Mouse (Mus musculus) bone marrow, adult 2 months (tissue): ENCODE measurements around the gene Rasa3. TPM values are rescaled to one million over a fixed set of nuclear protein-coding genes. Genes with fewer than 3 reads are reported as not detected.

Source experiments
- H3K27ac ChIP-seq: fragments of 200-500 bp; 2 replicates; pipeline ENCODE4 v1.5.1; 2012; ENCODE audit warnings: low read depth, mild to moderate bottlenecking, control low read depth, inconsistent platforms, low read length; ENCODE audit not compliant: control insufficient read depth, poor library complexity, insufficient read depth
- H3K4me1 ChIP-seq: fragments of 200-500 bp; 2 replicates; pipeline ENCODE4 v1.6.1; 2011; ENCODE audit warnings: low read length; ENCODE audit not compliant: control insufficient read depth, insufficient read depth
- H3K4me3 ChIP-seq: fragments of 200-500 bp; replicated peaks from 2 replicates; pipeline ENCODE3; 2011; ENCODE audit warnings: mild to moderate bottlenecking, low read depth, low read length, control low read depth; ENCODE audit not compliant: control insufficient read depth
- CTCF ChIP-seq: fragments of 200-500 bp; IDR thresholded peaks from 2 replicates; pipeline ENCODE4 v1.5.1; 2011; ENCODE audit warnings: low read length, control low read depth; ENCODE audit not compliant: control insufficient read depth, insufficient read depth
- POLR2A ChIP-seq: fragments of 200-500 bp; IDR thresholded peaks from 2 replicates; pipeline ENCODE4 v1.6.1; 2011; ENCODE audit warnings: low read depth, mild to moderate bottlenecking, control low read depth, low read length, borderline replicate concordance; ENCODE audit not compliant: control insufficient read depth
- WGBS: fragments of 180-500 bp; shearing (Covaris S2); methylation state at CpG from one replicate; pipeline ENCODE4 v1.1.7; 2018; 5-methylcytosine and 5-hydroxymethylcytosine counted together
- polyA plus RNA-seq: library from polyadenylated mRNA; stranded (reverse); fragments of >200 nt; gene quantifications from 2 replicates; pipeline ENCODE4 v1.2.4, GENCODE M21; 2011; ENCODE audit warnings: low replicate concordance; ENCODE audit not compliant: missing spikeins, insufficient read depth, insufficient read length

The Rasa3 gene
- polyA plus RNA-seq, 1 experiment: 136 TPM

DNA sequence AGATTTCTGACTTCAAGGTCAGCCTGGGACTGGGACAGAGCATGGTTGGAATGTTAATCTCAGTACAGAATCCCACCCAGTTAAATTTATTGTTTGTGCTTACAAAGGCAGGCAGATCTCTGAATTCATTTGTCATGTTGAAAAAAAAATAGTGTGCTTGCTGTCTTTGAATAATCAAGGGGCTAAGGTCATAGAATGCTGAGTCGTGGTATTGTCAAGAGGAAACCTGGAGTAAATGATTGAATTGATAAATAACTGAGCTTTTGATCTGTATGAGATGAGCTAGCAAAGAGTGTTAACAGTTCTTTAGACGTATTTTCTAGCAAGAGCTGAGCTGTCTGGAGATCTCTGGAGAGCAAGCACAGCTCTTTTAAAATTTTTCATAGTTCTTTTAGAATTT, 140.3 kb downstream of the Rasa3 start:
- WGBS: 62% methylated on average over 2 of the region's 2 CpGs
- no peak overlapping the region for H3K4me3 ChIP-seq
- TF ChIP-seq POLR2A (no peak), CTCF (no peak)
- no peak overlapping the region for H3K27ac ChIP-seq
- H3K4me1 ChIP-seq: no peaks in the 10 kb centered on the region

DNA sequence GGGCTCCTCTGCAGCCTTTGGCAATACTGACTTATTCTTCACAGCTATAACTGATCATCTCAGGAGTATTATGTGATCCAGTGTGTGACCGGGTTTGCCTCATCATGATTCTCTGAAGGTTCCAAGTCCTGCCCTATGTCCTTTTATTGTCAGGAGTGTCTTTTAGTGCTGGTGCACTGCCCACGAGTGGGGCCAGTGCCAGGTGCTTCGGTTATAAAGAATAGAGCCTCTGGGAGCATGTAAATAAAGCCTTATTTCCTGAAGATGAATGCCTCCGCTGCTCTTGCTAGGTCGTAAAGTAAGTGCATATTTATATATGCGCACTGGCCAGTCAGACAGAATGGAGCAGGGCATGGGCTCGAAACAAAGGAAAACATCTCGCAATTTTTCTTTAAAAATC, 144.3 kb downstream of the Rasa3 start:
- WGBS: 73% methylated on average over 8 of the region's 8 CpGs
- no peak overlapping the region for H3K4me3 ChIP-seq
- no peaks in the 10 kb centered on the region; the same call in 1 of the 2 replicates for H3K4me1 ChIP-seq
- H3K27ac ChIP-seq: no peak overlapping the region
- no peak for TF ChIP-seq POLR2A
- no peak for TF ChIP-seq CTCF

DNA sequence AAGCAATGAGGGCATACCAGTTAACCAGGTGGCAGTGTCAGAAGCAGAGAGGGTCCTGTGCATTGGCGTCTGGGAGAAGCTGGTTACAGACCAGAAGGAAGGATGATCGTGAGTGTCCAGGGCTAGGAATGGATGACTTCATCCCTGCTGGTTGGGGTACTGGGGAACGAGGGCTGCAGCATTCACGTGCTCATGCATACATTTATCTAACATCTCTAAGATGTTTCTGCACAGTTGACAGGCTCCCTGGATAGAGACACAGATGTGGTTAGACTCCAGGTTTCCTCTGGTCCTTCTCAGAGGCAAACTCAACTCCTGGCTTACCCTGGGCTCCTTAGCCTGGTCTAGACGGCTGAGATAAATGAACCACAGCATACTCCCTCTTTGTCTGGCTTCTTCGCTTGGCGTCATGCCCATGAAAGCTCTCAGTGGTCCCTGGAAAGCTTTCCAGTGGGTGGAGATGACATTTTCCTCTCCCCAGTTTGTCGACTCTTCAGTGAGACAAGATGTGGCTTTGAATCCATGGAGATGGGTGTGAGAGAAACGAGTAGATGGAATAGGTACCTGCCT, 145.7 kb downstream of the Rasa3 start:
- Histone ChIP-seq H3K4me1 (no peaks in the 10 kb centered on the region; the same call in 1 of the 2 replicates), H3K27ac (no peak overlapping the region), H3K4me3 (no peak overlapping the region)
- 26% methylated on average over 9 of the region's 9 CpGs for WGBS
- TF ChIP-seq POLR2A (no peak), CTCF (no peak)

DNA sequence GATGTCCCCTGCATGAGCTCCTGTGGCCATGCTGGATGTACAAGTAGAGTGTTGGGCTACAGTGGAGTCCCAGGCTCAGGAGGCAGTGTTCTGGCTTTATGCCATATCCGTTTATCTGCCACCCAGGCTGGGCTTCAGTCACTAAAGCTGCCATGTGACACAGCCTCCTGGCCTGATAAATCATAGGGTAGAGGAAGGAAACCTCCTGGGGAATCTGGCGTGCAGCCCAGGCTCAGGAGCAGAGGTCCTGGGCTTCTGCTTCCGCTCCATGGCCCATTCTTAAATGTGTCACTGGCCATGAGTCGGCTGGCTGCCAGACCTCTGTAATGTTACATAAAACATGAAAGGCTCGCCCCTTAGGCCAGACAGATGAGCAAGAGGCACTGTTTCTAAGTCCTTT, 146.5 kb downstream of the Rasa3 start:
- WGBS: under 1% methylated on average over 5 of the region's 5 CpGs

DNA sequence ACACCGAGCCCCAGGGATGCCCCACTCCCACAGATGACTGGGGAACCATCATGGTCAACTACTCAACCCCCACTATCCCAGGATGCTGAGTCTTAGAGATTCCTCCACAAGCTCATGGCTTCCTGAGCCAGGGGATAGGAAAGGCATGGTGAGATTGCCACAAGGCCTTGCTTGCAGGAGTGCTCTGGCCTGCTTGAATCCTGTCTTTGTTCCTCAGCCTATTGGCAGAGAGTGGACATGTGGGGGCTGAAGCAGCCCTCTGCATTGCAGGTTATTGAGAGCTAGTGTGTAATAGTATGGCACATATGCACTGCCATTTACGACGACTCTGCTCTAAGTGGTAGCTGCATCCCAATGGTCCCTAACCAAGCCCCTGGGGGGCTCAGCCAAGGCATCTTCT, 147.0 kb downstream of the Rasa3 start:
- H3K4me1 ChIP-seq: no peaks in the 10 kb centered on the region; the same call in 1 of the 2 replicates
- H3K4me3 ChIP-seq: no peak overlapping the region
- TF ChIP-seq POLR2A (no peak), CTCF (no peak)
- WGBS: 62% methylated on average over 3 of the region's 3 CpGs
- H3K27ac ChIP-seq: no peak overlapping the region

More for the DNA sequence above, 146.5 kb downstream of the Rasa3 start:
- no peaks in the 10 kb centered on the region; the same call in 1 of the 2 replicates for H3K4me1 ChIP-seq
- no peak overlapping the region for H3K27ac ChIP-seq
- TF ChIP-seq POLR2A (no peak), CTCF (no peak)
- H3K4me3 ChIP-seq: no peak overlapping the region

DNA sequence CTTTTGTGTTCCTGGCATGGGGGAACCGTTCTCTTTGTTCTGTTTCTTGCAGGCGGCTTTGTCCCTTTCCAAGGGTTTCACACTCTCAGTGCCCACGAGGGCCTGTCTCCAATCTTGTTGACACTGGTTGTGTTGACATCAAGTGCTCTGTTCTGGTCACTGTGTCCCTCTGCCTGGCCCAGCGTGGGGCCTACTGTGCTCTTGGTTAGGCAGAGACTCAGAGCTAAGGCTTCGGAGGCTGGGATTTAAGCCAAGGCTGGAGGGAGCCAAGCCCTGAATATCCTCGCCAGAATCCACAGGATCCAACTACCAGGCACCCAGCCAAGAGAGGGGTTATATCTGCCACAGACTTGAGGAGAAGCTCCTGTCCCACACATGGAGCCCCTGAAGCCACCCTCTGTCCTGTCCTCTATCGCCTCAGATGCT, 147.5 kb downstream of the Rasa3 start:
- Histone ChIP-seq H3K4me1 (no peaks in the 10 kb centered on the region; the same call in 1 of the 2 replicates), H3K4me3 (no peak overlapping the region), H3K27ac (no peak overlapping the region)
- TF ChIP-seq CTCF (no peak), POLR2A (no peak)
- WGBS: 77% methylated on average over 7 of the region's 7 CpGs

DNA sequence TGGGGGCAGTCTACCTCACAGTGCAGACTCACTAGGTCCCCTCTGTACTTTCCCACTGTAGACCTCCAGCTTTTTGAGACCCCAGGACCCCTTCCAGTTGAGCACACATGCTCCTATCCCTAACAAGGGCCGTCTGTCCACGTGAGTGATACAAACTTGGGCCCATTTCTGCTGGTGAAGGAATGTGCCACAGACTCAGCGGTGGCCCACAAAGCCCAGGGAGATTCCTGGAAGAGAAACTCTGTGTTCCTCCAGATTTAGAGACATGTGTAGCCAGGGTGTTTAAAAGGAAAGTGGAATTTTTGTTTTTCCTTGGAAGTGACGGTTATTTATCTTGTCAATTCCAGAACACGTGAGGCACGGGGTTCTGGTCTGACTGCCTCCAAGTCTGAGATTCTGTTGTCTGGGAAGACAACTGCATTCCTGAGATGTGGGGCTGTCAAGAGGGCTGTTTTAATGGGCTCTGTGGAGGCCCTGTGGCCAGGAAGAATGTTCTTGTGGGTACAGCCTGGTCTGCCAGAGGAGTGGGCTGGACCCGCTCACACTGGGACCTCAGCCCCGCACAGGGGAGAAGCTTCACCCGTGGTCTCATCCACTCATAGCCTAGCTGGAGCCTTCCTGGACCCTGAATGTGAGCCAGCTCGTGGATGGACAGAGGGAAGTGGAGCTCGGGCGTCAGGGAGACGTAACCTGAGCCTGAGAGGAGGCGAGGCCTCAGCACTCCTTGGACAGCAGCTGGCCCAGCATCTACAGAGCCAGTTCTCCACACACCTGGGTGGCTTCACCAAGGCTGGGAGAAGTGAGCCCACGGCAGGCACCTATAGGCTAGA, 148.2 kb downstream of the Rasa3 start:
- TF ChIP-seq POLR2A (no peak), CTCF (no peak)
- WGBS: 70% methylated on average over 15 of the region's 15 CpGs
- Histone ChIP-seq H3K4me1 (no peaks in the 10 kb centered on the region; the same call in 1 of the 2 replicates), H3K4me3 (no peak overlapping the region), H3K27ac (no peak overlapping the region)

DNA sequence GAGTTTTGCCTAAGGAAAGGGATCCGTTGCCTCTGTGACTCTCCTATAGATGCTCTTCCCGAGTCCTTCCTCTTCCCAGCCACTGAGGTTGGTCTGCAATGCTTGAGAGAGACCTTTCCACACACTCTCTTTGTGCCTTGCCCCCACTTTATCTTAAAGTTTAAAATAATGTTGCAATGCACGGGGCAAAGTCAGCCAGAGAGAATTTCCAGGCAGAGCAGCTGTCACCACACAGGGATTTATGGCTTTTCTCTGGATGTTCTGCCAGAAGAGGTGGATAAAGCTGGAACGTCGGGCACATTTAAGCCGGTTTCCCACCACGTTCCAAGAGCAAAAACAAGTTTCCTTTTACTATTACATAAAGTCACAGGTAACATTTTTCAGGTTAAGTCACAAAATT, 156.0 kb downstream of the Rasa3 start:
- WGBS: 69% methylated on average over 7 of the region's 7 CpGs
- Histone ChIP-seq H3K4me3 (no peak overlapping the region), H3K27ac (no peak overlapping the region), H3K4me1 (no peaks in the 10 kb centered on the region)
- TF ChIP-seq CTCF: no peak
- TF ChIP-seq POLR2A: no peak
